Mouse (Mus musculus) frontal cortex, postnatal 36 days (tissue): ENCODE measurements around the gene Zfp385a.
A peak's percentile ranks its signal among the peaks of the same experiment; 100 is the strongest.

Experiments
- DNase-seq, 2 experiments: peaks; one replicate each; pipeline ENCODE4 v3.0.0; 2022; ENCODE audit warnings: low spot score in 2 of 2

Zfp385a gene

DNA sequence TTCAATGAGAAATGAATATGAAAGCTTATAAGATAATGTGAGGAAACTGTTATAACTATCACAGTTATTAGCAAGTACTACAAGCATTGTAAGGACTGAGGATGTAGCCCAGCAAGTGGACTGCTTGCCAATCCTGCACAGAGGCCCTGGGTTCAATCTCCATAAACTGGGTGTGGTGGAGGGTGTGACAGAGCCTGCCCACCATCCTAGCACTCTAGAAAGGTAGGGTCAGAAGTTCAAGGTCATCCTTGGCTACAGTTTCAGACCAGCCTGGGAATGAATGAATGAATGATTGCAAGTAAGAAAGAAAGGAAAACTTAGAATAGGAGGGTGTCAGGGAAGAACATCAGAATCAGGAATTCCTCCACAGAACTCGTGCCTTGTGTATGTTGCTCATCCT lies 23.9 kb upstream of the Zfp385a start:
- DNase-seq, result no peak

DNA sequence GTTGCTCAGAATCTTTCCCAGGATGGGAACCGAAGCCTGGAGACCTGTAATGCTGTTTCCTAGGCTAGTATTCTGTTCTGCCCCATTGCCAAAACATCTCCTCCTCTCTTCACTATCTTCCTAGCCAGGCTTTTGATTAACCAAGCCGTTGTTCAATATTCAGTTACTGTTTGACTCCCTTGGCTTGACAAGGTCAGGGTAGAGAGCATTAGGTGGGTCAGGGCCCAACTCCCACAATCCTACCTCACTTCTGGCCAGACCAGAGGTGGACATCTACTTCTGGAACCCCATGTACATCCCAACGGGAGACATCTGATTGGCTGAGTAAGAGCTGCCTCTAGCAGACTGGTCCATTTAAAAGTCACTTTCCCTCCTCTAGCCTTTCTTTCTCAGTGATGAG lies 23.1 kb upstream of the Zfp385a start:
- DNase-seq, result no peak

DNA sequence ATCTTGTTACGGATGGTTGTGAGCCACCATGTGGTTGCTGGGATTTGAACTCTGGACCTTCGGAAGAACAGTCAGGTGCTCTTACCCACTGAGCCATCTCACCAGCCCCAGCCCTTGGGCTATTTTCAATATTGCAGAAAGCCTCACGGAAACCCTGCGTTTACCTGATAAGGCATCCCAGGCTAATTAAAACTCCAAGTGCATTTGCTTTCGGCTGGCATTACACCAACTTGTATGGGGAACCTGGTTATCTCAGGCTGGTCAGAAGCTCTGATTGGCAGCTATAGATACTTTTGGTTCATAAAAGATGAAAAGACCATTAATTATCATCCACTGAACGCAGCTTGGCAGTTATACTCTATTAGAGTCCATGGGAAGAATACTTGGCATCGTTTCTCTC lies 22.4 kb upstream of the Zfp385a start:
- DNase-seq, result no peak

DNA sequence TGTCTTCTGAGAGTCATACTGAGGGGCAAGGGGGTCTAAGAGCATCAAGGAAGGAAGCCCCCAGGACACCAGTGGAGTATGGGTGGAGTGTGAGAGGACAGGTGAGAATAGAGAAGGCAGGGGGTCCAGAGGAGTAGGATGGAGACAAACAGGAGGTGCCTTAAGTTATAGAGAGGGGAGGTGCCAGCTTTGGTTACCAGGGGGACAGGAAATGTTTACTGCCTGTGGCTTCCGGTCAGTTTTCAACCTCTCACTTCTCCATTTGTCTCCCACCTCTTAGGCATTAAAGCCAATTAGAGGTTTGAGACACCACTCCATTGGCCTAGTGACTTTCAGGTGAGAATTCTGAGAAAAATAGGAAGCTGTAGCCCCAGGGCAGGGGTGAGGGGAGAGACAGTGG lies 21.4 kb upstream of the Zfp385a start:
- DNase-seq, result no peak

DNA sequence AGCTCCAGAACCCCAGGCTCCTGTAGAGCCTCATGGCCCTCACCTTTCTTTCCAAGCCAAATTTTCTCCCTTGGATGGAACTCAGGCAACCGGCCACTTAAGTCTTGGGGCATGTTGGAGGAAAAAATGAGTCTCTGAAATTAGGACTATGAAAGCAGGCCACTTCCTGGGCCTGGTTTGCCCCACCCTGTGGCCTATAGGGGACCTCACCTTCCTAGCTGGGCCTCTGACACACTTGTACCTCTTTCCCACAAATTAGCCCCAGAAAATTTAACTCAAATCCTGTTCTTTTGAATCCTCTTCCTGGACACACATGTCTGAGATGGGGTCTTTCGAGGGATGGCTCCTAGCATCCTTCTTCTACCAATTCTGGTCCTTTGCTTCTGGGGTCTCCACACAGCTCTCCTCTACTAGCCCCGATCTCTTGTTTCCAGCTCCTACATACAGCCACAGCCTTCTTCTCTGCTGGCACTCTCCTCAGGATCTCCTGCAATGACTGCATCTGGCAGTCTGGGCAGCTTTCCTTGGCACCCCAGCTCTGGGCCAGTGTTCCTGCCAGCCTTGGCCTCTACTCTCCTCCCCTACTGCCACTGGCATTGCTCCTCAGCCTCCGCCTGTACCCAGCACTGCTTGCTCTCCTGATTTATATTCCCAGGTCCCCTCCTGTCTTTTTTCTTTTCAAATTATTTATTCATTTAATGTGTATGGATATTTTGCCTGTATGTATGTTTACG lies 20.1 kb upstream of the Zfp385a start:
- no peak for DNase-seq

DNA sequence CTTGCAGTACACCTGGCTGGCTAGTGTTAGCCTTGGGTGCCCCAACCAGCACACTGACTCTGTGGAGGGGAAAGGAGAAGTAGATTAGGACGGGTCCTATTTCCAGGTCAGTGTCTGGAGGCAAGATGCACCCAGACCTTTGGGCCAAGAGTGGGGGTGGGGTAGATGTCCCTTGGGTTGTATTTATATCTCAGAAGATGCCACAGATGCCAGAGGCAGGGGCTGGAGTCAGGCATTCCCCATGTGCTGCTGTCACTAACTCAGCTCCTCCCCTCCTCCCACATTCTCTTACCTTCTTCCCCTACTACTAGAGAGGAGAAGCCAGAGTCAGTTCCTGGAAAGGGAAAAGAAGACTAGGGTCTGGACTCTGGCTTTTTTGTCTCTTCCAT lies 19.2 kb upstream of the Zfp385a start:
- DNase-seq, result no peak

DNA sequence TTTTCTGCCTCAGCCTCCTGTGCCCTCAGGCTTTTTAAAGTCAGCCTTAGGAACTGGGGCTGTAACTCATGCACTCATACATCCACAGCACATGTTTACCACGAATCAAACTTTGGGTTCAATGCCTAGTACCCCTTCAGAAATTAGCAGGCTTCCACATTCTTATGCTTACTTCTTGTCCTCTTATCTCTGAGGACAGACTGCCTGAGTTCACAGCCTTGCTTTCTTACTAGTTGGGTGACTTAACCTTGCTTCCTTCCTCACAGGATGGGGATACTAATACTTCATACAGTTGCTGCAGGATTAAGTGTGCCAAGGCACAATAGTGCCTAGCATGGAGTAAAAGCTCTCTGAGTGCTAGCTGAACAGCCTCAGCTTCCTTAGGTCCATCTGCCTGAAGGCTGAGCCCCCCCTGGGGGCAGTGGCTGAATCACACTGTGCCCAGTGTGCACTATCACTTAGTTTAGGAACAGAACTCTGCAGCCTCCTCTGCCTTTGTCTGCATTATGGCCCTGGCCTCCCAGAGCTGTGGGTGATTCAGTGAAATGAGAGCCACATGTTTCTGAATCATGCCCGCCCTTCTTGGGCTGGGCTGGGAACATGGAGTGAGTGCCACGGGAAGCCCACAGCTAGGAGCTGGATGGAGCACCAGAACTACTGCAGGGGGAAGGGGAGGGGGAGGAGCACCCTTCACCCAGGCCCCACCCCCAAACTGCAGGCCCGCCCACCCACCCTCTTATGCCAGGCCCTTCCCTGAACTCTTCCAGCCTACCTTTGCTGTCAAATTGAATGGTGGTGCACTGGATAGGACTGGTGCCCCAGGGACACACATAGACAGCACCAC lies 18.6 kb upstream of the Zfp385a start:
- DNase-seq, result no peak

DNA sequence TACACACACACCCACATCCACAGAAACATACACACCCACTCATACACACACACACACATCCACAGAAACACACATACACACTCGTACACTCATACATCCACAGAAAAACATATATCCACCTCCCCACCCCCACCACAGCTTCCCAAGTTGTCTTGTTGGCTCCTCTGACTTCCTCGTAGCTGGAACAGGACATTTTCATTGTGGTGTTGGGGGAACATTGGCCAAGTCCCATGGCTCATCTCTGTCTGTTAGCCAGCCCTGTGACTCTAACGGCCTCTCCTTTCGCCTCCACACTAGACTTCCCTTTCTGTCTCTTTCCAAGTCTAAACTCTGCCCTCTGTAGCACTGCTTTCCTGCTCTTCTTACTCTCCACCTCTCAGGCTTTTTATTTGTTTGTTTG lies 17.9 kb upstream of the Zfp385a start:
- DNase-seq, result no peak

DNA sequence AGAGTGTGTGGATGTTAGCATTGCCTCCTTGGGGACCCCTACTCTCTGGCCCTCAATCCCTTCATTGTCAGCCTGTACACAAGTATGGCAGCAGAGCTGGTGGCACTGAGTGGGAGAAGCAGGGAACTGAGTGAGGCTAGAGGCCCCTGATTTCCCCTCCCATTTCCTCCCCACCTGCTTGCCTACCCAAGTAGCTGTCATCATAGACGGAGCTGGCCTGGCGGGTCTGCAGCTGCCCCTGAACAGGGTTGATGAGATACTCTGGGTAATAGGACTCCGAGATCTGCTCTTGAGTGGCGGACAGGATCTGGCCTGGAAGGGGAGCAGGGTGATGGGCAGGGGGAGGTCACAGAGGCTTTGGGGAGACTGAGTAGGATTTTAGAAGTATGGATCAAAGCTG lies 16.2 kb upstream of the Zfp385a start:
- no peak for DNase-seq

DNA sequence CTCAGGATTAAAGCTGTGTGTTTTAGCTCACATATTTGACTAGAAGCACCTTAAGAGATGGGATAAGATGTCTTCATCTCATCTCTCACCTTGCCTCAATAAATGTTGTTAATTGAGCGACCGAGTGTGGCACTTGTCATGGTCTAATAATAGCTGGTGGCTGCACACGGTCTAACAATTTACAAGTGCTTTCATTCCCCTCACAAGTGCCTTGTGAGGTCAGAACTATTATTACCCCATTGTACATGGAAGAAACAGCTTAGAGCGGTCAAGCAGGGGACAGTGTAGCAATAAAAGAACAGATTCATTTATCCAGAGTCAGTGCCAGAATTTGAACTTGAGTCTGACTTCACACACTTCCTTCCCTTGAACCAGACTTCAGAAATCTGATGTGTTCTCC lies 15.5 kb upstream of the Zfp385a start:
- no peak for DNase-seq

DNA sequence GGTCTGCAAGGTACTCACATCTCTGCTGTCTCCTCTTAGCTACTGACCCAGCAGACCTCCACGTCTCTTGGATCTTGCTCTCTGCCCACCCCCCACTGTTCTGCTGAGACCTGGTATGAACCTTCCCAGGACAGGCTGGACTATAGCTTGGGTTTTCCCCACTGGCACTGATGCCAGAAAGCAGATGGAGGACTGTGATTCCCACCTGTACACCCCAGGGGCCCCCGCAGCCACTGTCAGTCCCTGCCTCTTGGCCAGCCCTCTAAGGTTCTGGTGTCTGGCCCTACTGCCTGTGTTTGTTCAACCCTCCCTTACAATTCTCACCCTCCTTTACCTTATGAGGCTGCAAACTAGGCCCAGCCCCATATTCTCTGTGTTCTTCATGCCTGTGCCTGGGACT lies 14.8 kb upstream of the Zfp385a start:
- no peak for DNase-seq

DNA sequence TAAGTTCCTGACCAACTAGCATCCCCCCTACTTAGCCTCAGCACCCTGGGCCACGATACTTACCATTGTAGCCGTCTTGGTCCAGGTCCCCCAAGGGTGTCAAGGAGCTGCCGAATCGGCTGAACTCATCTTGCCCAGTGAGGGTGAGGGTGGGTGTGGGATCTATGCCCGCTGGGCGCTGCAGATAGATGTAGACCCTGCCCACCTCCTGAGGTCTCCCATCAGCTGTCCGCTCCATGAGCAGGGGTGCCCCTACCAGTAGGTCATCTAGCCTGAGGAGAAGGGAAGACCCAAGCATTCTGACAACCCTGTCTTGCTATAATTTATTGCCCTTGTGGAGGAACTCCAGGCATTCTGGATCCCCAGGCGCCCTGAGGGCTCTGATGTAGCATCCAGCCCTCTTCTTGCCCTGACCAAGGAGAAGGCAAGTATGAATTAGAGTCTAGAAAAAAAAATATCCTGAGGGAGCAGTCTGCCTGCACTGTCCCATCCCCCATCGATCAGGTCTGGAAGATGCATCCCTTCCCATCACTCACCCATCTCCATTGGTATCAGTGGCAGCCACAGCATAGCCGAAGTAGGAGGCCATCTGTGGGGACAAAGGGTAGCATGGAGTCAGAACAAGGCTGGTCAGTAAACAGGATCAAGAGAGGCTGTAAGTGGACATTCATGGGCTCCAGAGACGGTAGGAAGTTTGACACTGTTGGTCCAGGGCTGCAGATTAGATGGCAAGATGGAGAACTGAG lies 13.8 kb upstream of the Zfp385a start:
- no peak for DNase-seq

DNA sequence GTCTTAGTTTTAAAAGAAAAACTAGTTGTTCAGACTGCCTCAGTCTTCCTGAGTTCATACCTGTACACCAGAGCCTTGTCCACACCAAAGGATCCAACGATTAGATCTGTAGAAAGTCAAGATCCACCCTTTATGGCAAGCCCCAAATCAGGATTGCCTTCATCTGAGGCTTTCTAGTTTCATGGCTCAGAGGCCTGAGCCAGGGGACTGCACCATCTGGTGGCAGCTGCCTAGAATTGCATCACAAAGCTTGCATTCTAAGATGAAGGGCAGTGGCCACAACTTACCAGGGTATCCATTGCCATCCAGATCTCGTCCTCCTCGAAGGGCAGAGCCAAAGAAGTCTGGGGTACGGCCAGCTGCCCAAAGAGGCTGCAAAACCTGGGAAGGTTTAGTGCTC lies 13.0 kb upstream of the Zfp385a start:
- no peak for DNase-seq

DNA sequence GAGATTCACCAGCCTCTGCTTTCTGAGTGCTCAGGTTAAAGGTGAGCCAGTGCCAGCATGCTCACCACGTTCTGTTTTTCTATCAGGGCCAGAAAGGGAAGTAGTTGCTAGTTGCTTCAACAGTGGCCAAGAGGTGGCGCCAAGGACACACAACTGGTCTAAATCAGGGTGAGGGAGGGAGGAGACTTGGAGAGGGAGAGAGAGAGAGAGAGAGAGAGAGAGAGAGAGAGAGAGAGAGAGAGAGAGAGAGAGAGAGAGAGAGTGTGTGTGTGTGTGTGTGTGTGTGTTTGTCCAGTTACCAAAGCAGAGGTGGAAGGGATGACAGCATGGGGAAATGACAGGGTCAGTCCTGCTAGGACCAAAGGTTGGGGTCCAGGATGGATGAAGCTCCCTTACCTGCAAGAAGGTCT lies 7.4 kb upstream of the Zfp385a start:
- DNase-seq, result peak in 1 of 2 experiments; percentile 63

DNA sequence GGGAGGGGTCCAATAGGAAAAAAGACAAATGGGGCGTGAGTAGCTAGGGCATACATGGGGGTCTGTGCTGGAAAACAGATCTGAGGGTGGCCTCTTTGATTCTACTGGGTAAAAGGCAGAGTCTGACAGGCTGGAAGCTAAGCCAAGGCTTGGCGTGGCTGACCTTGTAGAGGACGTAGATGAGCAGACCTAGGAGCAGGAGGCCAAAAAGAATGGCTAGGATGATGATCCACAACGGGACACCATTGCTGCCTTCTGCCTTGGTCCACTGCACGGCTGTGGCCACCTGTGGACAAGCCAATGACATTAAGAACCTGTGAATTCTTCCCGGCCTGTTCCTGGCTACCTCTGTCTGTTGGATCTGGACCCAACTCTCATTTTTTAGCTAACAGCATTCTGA lies 5.9 kb upstream of the Zfp385a start:
- no peak for DNase-seq

DNA sequence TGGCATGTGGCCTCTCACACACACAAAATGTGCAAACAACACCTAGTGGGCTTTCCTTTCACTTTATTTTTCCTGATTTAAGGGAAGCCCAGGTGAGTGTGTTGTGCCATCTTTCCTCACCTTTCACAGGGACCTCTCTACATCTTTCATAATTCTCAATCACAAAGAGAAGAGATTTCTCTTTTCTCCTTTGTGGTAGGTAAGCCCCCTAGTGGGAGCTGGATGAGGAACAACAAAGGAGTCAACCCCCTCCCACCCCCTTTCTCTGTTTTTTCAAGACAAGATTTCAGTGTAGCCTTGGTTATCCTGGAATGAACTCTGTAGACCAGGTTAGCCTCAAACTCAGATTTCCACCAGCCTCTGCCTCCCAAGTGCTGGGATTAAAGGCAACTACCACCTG lies 3.7 kb upstream of the Zfp385a start:
- no peak for DNase-seq

DNA sequence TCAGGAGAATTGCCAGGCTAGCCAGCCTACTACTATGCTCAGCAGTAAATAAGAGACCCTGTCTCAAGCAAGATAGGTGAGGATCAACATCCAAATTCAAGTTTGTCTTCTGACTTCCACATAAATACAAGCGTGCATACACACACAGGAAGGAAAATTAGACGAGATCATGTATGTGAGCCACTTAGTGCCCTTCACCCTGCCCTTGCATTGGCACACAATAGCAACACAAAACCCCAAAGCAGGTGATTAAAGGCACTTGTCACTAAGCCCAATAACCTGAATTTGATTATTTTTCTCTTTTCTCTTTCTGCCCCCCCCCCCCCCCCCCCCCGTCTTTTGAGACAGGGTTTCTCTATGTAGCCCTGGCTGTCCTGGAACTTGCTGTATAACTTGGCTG lies 3.1 kb upstream of the Zfp385a start:
- DNase-seq, result no peak

DNA sequence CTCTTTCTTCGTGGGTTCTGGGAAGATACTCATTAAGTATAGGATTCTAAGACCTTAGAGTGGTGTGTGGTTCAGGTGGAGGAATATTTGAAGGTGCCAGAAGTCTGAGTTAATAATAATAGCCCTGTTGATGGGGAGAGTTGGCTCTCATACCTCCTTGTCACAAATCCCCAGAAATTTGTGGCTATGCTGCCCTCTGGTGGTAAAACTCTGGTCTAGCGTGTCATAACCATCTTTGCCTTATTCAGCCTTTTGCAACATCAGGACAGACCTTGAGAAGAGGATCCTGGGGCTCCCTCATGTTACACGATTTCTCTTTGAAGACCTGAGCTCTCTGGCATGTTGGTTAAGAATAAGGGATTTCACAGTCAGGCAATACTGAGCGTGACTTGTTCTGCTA lies 2.5 kb upstream of the Zfp385a start:
- DNase-seq, result peak; percentile 84 to 90

DNA sequence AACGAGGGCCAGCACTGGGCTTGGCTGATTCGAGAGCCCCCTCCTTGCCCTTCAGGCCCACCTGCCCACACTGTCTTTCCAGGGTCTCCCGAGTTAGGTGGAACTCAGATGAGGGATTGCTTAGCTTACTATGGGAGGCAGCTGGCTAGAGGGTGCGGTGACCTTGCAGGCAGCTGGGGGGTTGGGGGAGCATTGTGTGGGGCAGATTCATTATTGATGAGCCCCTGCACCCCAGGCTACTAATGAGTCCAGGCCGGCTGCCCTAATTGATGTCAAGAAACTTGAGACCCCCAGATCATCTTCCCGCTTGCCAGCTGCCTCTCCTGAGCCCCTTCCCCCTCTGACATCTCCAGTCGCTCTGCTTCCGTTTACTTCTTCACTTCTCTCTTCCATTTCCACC lies 1.7 kb upstream of the Zfp385a start:
- no peak for DNase-seq

DNA sequence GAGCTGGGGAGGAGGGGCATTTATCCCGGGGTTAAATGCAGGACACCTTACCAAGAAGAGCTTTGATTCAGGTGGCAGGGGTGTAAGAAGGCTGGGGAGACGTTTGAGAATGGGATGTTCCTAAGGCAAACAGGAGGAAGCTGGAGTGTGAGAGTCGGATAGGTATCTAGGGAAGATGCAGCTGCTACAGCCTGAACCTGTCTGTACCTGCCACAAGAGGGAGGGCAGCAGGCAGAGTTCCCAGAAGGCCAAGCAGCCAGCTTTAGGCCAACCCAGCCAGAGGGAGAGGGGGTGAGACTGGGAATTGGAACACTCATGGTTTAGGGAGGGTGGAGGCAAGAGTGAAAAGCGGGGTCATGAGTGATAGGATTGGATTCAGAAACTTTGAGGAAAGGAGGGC lies 893 bp upstream of the Zfp385a start:
- DNase-seq, result no peak

DNA sequence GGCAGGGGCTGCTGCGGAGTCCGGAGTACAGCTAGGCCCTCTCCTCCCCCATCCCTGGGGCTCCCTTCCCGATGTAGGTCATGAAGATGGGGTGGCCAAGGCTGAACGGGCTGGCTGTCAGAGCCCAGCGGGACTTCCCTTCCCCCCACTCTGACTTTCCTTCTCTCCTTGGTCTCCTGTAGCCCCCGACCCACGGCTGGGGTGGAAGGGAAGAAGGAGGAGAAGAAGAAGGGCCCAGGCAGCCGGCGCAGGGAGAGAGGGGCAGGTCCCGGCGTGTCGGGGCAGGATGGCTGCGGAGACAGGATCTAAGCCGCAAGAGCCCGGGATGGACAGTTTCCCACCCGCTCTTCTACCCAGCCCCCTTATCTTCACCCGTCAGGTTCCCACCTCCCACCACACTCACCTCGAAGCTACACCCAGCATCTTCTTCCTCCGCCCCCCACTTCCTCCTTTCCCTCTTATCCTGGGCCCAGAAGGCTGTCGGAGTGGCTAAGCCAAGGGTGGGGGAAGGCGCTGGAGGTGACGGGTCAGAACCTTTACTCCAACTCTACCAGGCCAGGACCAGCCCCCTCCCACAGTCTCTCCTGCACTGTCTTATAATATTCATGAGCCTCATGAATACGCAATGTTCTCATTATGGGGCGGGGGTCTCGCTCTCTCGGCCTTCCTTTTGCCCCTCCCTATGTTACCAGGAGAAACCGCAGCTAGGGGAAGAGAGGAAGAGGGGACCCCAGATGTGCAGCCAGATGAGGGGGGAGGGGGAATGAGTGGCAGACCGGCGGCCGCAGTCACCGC lies 530 bp downstream of the Zfp385a start:
- DNase-seq, result no peak

DNA sequence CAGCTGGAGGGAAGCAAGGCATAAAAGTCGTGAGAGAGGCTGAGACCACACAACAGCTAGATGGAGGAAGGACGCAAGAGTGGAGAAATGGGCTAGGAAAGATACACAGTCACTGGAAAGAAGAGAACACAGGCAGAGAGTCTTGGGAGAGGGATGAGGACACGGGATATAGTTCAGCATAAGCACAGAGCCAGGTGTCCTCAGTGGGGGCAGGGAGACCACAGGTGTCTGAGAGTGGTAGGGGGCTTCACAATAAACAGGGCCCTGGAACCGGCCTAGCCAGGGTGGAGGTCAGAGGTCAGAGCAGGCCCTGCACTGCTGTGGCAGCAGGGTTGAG lies 1.1 kb downstream of the Zfp385a start:
- no peak for DNase-seq
